In the genomic region with DNA sequence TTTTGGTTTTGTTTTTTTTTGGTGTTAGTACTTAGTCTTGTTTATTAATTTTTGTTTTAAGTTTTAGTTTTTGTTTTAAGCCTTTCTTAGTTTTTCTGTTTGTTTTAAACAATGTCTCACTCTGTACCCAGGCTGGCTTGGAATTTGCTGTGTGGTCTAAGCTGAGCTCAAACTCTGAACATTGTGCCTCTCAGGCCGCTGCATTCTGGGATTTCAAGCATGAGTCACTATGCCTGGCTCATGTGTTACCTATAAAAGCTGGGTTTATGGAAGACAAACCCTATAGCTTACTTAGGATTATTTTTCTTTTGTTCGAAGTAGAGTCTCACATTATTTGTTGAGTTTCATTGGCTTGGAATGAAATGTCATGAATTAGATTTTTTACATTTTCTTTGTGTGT, we compare ENCODE assay signal across 13 mouse cellular contexts.
"Had no signal": no experiment of that assay in that cellular context is flagged by ENCODE, and none has a peak within 500 bp of the region (broad histone marks: within the 10 kb centered on the region; RNA-seq: fewer than 3 reads in every experiment).

No protein-coding gene starts in this region.

- DNase-seq: kidney, adult 9 months; kidney, postnatal 14 days; kidney, postnatal 4 days; liver, postnatal 0 days; lung, embryonic 14.5 days; midbrain, embryonic 14.5 days; thymus, adult 18-20 months; thymus, postnatal 36 days had no signal

- ATAC-seq: liver, postnatal 0 days; lung, postnatal 0 days had no signal

- H3K4me2 ChIP-seq: limb, embryonic 15.5 days; liver, embryonic 11.5 days; lung, embryonic 14.5 days had no signal

- H3K9ac ChIP-seq: limb, embryonic 15.5 days; liver, embryonic 14.5 days; liver, postnatal 0 days; lung, embryonic 14.5 days had no signal

- H3K9me3 ChIP-seq: limb, embryonic 15.5 days had no signal

- H3K27ac ChIP-seq: limb, embryonic 15.5 days; liver, embryonic 14.5 days; macrophage had no signal

- H3K27me3 ChIP-seq: limb, embryonic 15.5 days had no signal

- H3K4me3 ChIP-seq: limb, embryonic 15.5 days had no signal

- H3K36me3 ChIP-seq: limb, embryonic 15.5 days had no signal
